Mouse (Mus musculus) lung, adult 2 months (tissue): Measurements from ENCODE around the gene Spag9. TPM values are rescaled to one million over a fixed set of nuclear protein-coding genes. Genes with fewer than 3 reads are reported as not detected.

Source experiments
- DNase-seq: peaks from one replicate; pipeline ENCODE4 v3.0.0; 2022
- H3K4me1 ChIP-seq: fragments of 200-500 bp; 2 replicates; pipeline ENCODE4 v1.6.1; 2011; ENCODE audit warnings: low read length; ENCODE audit not compliant: control insufficient read depth, insufficient read depth
- H3K4me3 ChIP-seq: fragments of 200-500 bp; replicated peaks from 2 replicates; pipeline ENCODE3; 2011; ENCODE audit warnings: low read depth, mild to moderate bottlenecking, control low read depth, low read length; ENCODE audit errors: extremely low read depth
- CTCF ChIP-seq: fragments of 200-500 bp; IDR thresholded peaks from 2 replicates; pipeline ENCODE4 v1.5.1; 2011; ENCODE audit warnings: mild to moderate bottlenecking, low read length, control low read depth; ENCODE audit not compliant: insufficient read depth
- POLR2A ChIP-seq: fragments of 200-500 bp; IDR thresholded peaks from 2 replicates; pipeline ENCODE4 v1.6.1; 2011; ENCODE audit warnings: low read depth, mild to moderate bottlenecking, control low read depth, low read length, borderline replicate concordance; ENCODE audit errors: extremely low read depth
- WGBS: fragments of 180-500 bp; shearing (Covaris S2); methylation state at CpG from one replicate; pipeline ENCODE4 v1.1.7; 2018; 5-methylcytosine and 5-hydroxymethylcytosine counted together
- polyA plus RNA-seq: library from polyadenylated mRNA; depleted of rRNA; stranded (reverse); fragments of >200 nt; gene quantifications from 2 replicates; pipeline ENCODE4 v1.2.3, GENCODE M21; 2012

Gene Spag9
- polyA plus RNA-seq, 1 experiment, result 33.9 TPM

DNA sequence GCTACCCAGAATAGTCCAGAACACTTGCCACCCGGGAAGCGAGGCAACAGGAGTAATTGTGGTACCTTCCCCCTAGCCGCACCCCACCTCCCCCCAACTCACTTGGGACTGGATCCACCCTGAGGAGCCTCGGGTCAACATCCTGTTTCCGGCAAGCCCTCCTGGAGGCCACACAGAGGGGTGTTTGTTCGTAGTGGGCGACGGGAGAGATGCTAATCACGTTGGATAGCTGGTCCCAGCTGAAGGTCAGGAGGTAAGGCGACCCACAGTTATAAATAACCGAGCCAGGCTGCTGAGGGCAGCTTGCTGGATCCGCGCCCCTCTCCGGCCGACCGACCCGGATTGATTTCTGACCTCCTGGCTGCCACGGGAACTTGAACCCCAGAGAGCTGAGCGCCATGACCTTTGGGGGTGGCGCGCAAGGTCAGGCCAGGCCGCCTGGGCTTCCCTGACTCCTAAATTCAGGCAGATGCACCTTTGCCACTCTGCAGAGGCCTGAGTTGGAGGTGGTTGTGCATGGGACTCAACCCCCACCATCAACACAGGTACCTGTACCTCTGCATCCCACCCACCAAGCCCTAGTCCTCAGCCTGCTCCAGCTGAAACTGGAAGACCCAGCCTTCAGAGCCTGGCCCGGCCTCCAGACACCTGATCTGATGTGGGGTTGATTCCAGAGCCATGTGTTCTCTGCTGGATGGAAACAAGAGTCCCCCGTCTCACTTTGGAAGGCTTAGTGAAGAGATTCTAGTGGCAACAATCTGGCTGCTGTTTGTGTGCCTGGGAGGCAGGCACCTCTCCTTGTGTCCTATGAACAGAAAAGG lies 142.7 kb downstream of the Spag9 start:
- WGBS, result 56% methylated on average over 24 of the region's 24 CpGs
- DNase-seq, result no peak
- H3K4me1 ChIP-seq, result peaks cover 9% of the 10 kb centered on the region
- no peak for TF ChIP-seq CTCF
- TF ChIP-seq POLR2A, result no peak
- H3K4me3 ChIP-seq, result no peak overlapping the region

DNA sequence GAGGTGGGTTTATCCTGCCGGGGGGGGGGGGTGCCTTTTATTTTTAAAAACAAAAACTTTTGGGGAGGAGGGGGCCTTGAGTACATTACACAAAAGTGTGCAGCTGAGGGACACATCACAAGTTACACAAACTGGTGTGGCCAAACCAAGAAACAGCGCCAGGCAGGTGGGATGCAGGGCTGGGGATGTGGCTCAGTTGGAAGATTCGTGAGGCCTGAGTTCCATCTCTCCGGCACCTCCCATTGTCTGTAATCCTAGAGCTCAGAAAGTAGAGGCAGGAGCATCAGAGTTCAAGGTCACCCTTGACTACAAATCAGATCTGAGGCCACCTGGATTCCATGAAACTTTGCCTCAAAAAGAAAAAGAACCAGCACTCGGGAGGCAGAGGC lies 143.3 kb downstream of the Spag9 start:
- Histone ChIP-seq H3K4me3 (no peak overlapping the region), H3K4me1 (peaks cover 6% of the 10 kb centered on the region)
- TF ChIP-seq CTCF (no peak), POLR2A (no peak)
- 93% methylated on average over 5 of the region's 5 CpGs for WGBS
- no peak for DNase-seq

DNA sequence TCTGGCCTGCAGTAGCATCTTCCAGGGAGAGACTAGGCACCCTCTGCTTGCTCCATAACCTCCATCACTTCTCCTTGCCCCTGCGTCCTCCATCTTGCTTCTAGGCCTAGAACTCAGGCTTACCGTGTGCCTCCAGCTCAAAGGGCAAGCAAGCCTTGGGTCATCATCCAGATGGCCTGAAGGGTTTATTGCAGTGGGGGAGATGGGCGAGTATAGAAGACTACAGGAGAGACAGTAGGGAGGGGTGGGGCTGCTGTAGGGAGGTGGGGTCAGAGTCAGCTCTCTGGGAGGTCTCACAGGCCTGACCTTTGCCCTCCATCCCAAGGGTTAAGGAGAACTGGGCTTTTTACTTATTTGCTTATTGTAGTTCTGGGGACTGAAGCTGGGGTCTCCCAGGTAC lies 144.6 kb downstream of the Spag9 start:
- Histone ChIP-seq H3K4me1 (peaks cover 6% of the 10 kb centered on the region; the same call in 1 of the 2 replicates), H3K4me3 (no peak overlapping the region)
- WGBS, result 95% methylated on average over 3 of the region's 3 CpGs
- TF ChIP-seq POLR2A, result no peak
- DNase-seq, result no peak

DNA sequence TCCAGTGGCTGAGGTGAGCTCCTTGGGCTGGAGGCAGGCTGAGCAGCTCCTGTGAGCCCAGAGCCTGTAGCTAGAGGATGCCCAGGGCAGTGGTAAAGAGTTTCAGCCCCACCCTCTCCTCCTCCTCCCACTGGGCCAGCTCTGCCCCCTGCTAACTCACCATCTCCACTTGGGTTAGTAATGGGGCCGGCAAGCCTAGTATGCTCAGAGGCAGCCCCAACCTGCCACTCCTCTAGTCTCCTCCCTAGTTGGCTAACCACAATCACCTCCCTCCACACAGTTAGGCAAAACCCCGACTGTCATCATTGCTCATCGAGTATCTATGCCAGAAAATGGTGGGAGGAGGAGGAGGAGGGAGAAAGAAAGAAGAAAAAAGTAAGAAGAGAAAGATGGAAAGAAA lies 145.7 kb downstream of the Spag9 start:
- peaks cover 6% of the 10 kb centered on the region; the same call in 1 of the 2 replicates for H3K4me1 ChIP-seq
- TF ChIP-seq POLR2A (no peak), CTCF (no peak)
- 34% methylated on average over 3 of the region's 3 CpGs for WGBS
- no peak overlapping the region for H3K4me3 ChIP-seq
- DNase-seq, result no peak

DNA sequence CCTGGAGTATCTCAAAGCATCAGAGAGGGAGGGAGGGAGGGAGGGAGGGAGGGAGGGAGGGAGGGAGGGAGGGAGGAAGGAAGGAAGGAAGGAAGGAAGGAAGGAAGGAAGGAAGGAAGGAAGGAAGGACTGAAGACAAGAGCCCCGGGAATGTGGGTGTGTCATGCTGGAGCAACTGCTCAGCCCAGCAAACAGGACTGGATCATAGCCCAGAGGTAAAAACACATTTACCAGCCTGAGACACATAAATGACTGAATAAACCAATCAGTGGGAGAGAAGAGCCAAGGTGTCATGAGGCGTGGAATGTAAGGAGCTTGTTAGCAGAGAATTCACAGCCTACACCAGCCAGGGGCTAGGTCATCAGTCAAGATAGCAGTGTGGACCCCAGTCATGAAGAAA lies 147.4 kb downstream of the Spag9 start:
- no peak for DNase-seq
- TF ChIP-seq CTCF (no peak), POLR2A (no peak)
- 51% methylated on average over 2 of the region's 2 CpGs for WGBS

DNA sequence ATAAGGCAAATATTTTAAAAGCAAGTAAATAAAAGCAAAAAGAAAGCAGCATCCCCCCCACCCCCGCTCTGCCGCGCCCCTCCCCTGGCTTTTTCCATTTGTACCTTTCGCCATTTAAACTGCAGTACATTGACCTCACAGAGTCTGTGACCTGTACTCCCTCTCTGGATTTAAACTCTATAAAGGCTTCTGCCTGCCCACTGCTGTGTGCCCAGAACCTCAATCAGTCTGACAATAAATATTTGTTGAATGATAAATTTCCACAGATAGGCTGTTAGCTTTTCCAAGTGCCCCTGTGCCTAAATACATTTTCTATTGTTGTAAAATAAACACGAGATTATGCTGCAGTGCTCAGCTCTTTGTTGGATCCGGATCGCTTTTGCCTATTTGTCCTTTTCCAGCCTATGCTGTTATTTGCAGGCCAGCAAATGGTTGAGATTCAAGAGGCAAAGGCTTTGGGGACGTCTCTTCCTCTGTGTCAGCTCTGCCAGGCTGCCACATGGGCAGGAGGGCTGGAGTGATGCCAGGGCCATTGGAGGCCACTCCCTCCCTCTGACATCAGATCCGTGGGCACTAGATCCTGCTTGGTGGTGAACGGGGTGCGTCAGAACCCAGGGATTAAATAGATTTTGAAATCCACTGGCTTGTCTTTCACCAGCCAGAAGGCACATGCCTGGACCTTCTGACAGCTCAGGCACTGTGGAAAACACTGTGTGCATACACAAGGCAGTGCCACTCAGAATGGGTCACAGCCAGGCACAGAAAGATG lies 149.1 kb downstream of the Spag9 start:
- Histone ChIP-seq H3K4me3 (no peak overlapping the region), H3K4me1 (peaks cover 5% of the 10 kb centered on the region; the same call in 1 of the 2 replicates)
- WGBS, result 43% methylated on average over 11 of the region's 11 CpGs
- TF ChIP-seq POLR2A (no peak), CTCF (no peak)
- peak; percentile 82 for DNase-seq

More for the DNA sequence above, 147.4 kb downstream of the Spag9 start:
- Histone ChIP-seq H3K4me1 (peaks cover 3% of the 10 kb centered on the region; the same call in 1 of the 2 replicates), H3K4me3 (no peak overlapping the region)

DNA sequence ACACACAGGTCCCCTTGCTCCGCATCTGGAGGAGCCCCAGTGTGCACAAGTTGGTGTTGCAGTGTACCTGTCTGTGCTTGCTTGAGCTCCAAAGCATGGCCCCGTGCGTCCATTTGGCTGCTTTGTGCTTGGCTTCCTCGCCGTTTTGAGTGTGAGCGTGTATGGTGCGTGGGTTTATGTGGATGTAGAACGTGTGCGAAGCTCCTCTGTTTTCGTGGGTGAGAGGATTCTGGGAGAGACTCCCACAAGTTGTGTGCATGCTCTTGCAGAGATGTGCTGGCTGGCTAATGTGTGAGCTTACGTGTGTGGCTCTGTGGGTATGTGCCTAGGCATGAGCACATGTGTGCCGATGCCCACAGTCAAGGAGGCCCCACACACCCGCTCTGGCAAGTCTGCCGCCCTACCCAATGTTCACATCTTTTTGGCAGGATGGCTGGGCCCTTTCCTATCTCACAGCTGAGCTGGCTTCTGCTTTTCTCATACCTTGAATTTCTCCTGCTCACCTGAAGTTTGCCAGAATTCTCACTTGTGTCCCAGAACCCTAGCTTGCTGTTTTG lies 150.2 kb downstream of the Spag9 start:
- no peak for DNase-seq
- Histone ChIP-seq H3K4me3 (no peak overlapping the region), H3K4me1 (peaks cover 5% of the 10 kb centered on the region; the same call in 1 of the 2 replicates)
- no peak for TF ChIP-seq POLR2A
- TF ChIP-seq CTCF, result no peak
- 93% methylated on average over 14 of the region's 14 CpGs for WGBS

DNA sequence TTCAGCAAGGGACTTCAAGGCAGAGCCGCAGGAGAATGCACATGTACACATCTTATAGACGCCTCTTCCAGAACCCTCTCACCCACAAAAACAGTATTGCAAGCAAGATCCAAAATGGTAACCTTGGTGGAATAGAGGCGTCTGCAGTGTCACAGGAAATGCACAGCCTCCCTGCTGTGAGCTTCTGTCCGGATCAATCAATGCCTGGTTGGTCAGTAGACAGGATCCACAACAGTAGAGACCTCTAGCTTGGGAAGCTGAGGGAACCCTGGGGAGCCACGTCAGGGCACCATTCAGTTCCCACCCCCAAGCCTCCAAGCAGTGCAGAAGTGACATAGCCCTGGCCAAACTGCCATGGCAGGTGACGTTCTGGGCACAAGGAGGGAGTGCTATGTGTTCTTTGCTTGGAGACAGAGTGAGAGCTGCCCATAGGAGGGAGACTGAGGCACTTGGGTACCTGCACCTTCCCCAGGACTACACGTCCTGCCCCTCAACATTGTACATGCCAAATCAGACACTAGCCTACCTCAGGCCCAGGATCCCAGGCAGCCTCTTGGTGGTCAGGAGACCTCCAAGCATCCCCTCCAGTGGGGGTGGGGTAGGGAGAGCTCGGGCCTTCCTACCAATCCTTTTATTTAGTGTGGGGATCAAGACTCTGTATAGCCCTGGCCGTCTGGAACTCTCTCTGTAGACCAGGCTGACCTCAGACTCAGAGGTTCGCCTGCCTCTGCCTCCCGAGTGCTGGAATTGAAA lies 151.0 kb downstream of the Spag9 start:
- TF ChIP-seq POLR2A, result no peak
- TF ChIP-seq CTCF, result no peak
- Histone ChIP-seq H3K4me3 (no peak overlapping the region), H3K4me1 (peaks cover 5% of the 10 kb centered on the region; the same call in 1 of the 2 replicates)
- DNase-seq, result no peak
- 85% methylated on average over 11 of the region's 11 CpGs for WGBS
